In the genomic region with DNA sequence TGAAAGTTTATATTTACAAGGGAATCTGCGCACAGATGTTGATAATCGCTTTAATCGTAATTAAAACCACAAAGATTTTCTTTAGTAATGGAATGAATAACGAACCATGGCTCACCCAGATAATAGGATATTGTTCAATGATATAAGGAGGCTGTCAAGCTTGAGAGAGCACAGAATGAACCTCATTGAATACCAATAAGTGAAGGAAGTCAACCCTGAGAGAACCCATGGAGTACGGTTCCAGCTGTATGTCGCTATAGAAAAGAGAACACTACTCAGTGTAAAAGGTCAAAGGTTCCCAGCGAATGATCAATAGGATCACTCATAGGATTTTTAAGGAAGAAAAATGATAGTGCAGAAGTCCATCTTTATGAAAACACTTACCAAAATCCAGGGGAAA, we compare ENCODE assay signal across 29 mouse cellular contexts. TPM values are rescaled to one million over a fixed set of nuclear protein-coding genes. Genes with fewer than 3 reads are reported as not detected.
DNase-seq lines count a peak whose midpoint lies in the region; ATAC-seq lines count a peak whose summit lies in the region.
"Had no signal": no experiment of that assay in that cellular context is flagged by ENCODE, and none has a peak within 500 bp of the region (broad histone marks: within the 10 kb centered on the region; RNA-seq: fewer than 3 reads in every experiment).

No protein-coding gene starts in this region.

- no peak for DNase-seq in forebrain, embryonic 11.5 days (ENCODE audit: low spot score)
- DNase-seq in midbrain, embryonic 11.5 days (ENCODE audit: low spot score, missing footprints) = peak; percentile 89
- DNase-seq in embryo, embryonic 9.5 days (ENCODE audit: extremely low spot score) = peak; percentile 20
- DNase-seq in retina, postnatal 1 day = peak; percentile 8
- no peak for DNase-seq in urinary bladder, adult 2 months (ENCODE audit: low spot score)
- DNase-seq: adrenal gland, postnatal 10 days; cerebellum, adult 18-20 months; cerebellum, postnatal 36 days; gastrocnemius, postnatal 14 days; heart, adult 18-20 months; heart, postnatal 10 days; kidney, postnatal 4 days; liver, postnatal 0 days; thymus, postnatal 14 days had no signal

- H3K36me3 ChIP-seq in forebrain, embryonic 11.5 days (ENCODE audit: control insufficient read depth, insufficient read depth, low read length) = no peaks in the 10 kb centered on the region
- no peaks in the 10 kb centered on the region for H3K36me3 ChIP-seq in forebrain, embryonic 16.5 days (ENCODE audit: control insufficient read depth, insufficient read depth)
- no peaks in the 10 kb centered on the region for H3K36me3 ChIP-seq in midbrain, embryonic 11.5 days (ENCODE audit: control insufficient read depth, insufficient read depth, low read length)
- H3K36me3 ChIP-seq in midbrain, embryonic 13.5 days = no peaks in the 10 kb centered on the region
- H3K36me3 ChIP-seq: forebrain, embryonic 15.5 days; heart, embryonic 12.5 days; hindbrain, embryonic 15.5 days; kidney, embryonic 15.5 days; limb, embryonic 12.5 days; midbrain, embryonic 10.5 days had no signal

- 7% methylated on average over 7 of the region's 7 CpGs for whole genome bisulfite sequencing in forebrain, embryonic 11.5 days
- 6% methylated on average over 7 of the region's 7 CpGs for WGBS in forebrain, embryonic 16.5 days
- 17% methylated on average over 7 of the region's 7 CpGs for WGBS in midbrain, embryonic 11.5 days
- 9% methylated on average over 7 of the region's 7 CpGs for WGBS in midbrain, embryonic 13.5 days

- H3K4me2 ChIP-seq in forebrain, embryonic 11.5 days (ENCODE audit: low read depth, low read length, severe bottlenecking) = no peak overlapping the region
- no peak overlapping the region for H3K4me2 ChIP-seq in forebrain, embryonic 16.5 days (ENCODE audit: low read length)
- H3K4me2 ChIP-seq in midbrain, embryonic 11.5 days = no peak overlapping the region
- no peak overlapping the region for H3K4me2 ChIP-seq in midbrain, embryonic 13.5 days (replicated peaks)
- H3K4me2 ChIP-seq: embryonic facial prominence, embryonic 13.5 days; forebrain, embryonic 15.5 days; heart, embryonic 12.5 days; hindbrain, embryonic 15.5 days; kidney, embryonic 15.5 days; limb, embryonic 12.5 days; liver, embryonic 11.5 days had no signal

- H3K27ac ChIP-seq in forebrain, embryonic 11.5 days (ENCODE audit: low read depth, low read length) = no peak overlapping the region
- H3K27ac ChIP-seq in forebrain, embryonic 16.5 days (ENCODE audit: low read length) = no peak overlapping the region
- H3K27ac ChIP-seq in midbrain, embryonic 11.5 days (ENCODE audit: low read depth, low read length) = no peak overlapping the region
- no peak overlapping the region for H3K27ac ChIP-seq in midbrain, embryonic 13.5 days
- H3K27ac ChIP-seq: embryonic facial prominence, embryonic 13.5 days; forebrain, embryonic 15.5 days; hindbrain, embryonic 15.5 days; kidney, embryonic 15.5 days; limb, embryonic 12.5 days; macrophage; midbrain, embryonic 10.5 days had no signal

- no peaks in the 10 kb centered on the region for H3K9me3 ChIP-seq in forebrain, embryonic 11.5 days (ENCODE audit: control insufficient read depth, low read length)
- H3K9me3 ChIP-seq in forebrain, embryonic 16.5 days (ENCODE audit: control insufficient read depth, low read length) = no peaks in the 10 kb centered on the region
- H3K9me3 ChIP-seq in midbrain, embryonic 11.5 days (ENCODE audit: control insufficient read depth, low read length) = no peaks in the 10 kb centered on the region
- no peaks in the 10 kb centered on the region for H3K9me3 ChIP-seq in midbrain, embryonic 13.5 days
- H3K9me3 ChIP-seq: embryonic facial prominence, embryonic 13.5 days; forebrain, embryonic 15.5 days; heart, embryonic 12.5 days; hindbrain, embryonic 15.5 days; kidney, embryonic 15.5 days; limb, embryonic 12.5 days; midbrain, embryonic 10.5 days had no signal

- H3K9ac ChIP-seq in forebrain, embryonic 11.5 days (ENCODE audit: low read length) = no peak overlapping the region
- no peak overlapping the region for H3K9ac ChIP-seq in forebrain, embryonic 16.5 days (replicated peaks; ENCODE audit: low read depth, low read length)
- H3K9ac ChIP-seq in midbrain, embryonic 11.5 days (ENCODE audit: low read length) = no peak overlapping the region
- H3K9ac ChIP-seq in midbrain, embryonic 13.5 days (replicated peaks) = no peak overlapping the region
- H3K9ac ChIP-seq: embryonic facial prominence, embryonic 13.5 days; forebrain, embryonic 15.5 days; heart, embryonic 12.5 days; hindbrain, embryonic 15.5 days; kidney, embryonic 15.5 days; limb, embryonic 12.5 days; liver, postnatal 0 days had no signal

- H3K27me3 ChIP-seq in forebrain, embryonic 11.5 days (ENCODE audit: control insufficient read depth, insufficient read depth, low read length) = no peaks in the 10 kb centered on the region
- no peaks in the 10 kb centered on the region for H3K27me3 ChIP-seq in forebrain, embryonic 16.5 days (replicated peaks; ENCODE audit: control insufficient read depth, insufficient read depth, low read length)
- H3K27me3 ChIP-seq in midbrain, embryonic 11.5 days (ENCODE audit: control insufficient read depth, insufficient read depth, low read length) = no peaks in the 10 kb centered on the region
- H3K27me3 ChIP-seq in midbrain, embryonic 13.5 days = 0 out of 2 replicates have a peak, but pooled peaks cover 5% of the 10 kb centered on the region
- H3K27me3 ChIP-seq: embryonic facial prominence, embryonic 13.5 days; forebrain, embryonic 15.5 days; heart, embryonic 12.5 days; hindbrain, embryonic 15.5 days; kidney, embryonic 15.5 days; limb, embryonic 12.5 days had no signal

- no peak overlapping the region for H3K4me3 ChIP-seq in forebrain, embryonic 11.5 days (ENCODE audit: low read depth, low read length)
- no peak overlapping the region for H3K4me3 ChIP-seq in forebrain, embryonic 16.5 days (replicated peaks; ENCODE audit: low read length)
- no peak overlapping the region for H3K4me3 ChIP-seq in midbrain, embryonic 11.5 days (ENCODE audit: low read depth, low read length)
- no peak overlapping the region for H3K4me3 ChIP-seq in midbrain, embryonic 13.5 days (replicated peaks)
- H3K4me3 ChIP-seq: embryonic facial prominence, embryonic 13.5 days; erythroblast, embryonic 14.5 days; forebrain, embryonic 15.5 days; heart, embryonic 12.5 days; hindbrain, embryonic 15.5 days; kidney, embryonic 15.5 days; limb, embryonic 12.5 days; midbrain, embryonic 10.5 days had no signal

- peak; percentile 82 for ATAC-seq in forebrain, embryonic 11.5 days (replicated peaks; ENCODE audit: low FRiP score)
- ATAC-seq in forebrain, embryonic 16.5 days = no peak
- peak; percentile 91 for ATAC-seq in midbrain, embryonic 11.5 days (ENCODE audit: low FRiP score)
- ATAC-seq in midbrain, embryonic 13.5 days = no peak
- ATAC-seq: forebrain, embryonic 15.5 days; intestine, postnatal 0 days; liver, postnatal 0 days; lung, postnatal 0 days had no signal

- no peaks in the 10 kb centered on the region for H3K4me1 ChIP-seq in forebrain, embryonic 11.5 days (replicated peaks; ENCODE audit: control insufficient read depth, insufficient read depth, low read length)
- no peaks in the 10 kb centered on the region for H3K4me1 ChIP-seq in forebrain, embryonic 16.5 days (replicated peaks; ENCODE audit: control insufficient read depth, insufficient read depth, low read length)
- H3K4me1 ChIP-seq in midbrain, embryonic 11.5 days (ENCODE audit: control insufficient read depth, insufficient read depth, low read length) = peaks cover 4% of the 10 kb centered on the region; the same call in 1 of the 2 replicates
- no peaks in the 10 kb centered on the region for H3K4me1 ChIP-seq in midbrain, embryonic 13.5 days (replicated peaks)
- H3K4me1 ChIP-seq: embryonic facial prominence, embryonic 13.5 days; forebrain, embryonic 15.5 days; heart, embryonic 12.5 days; hindbrain, embryonic 15.5 days; kidney, embryonic 15.5 days; limb, embryonic 12.5 days had no signal

RNA-seq across cellular contexts. Expression of gene Slitrk6, which starts 15.1 kb away (rescaled TPM):
- polyA plus RNA-seq in forebrain, embryonic 11.5 days (2014; fragmentation: Nextera tagmentation; extraction: Ambion mirVana) = 1.4 and 1.5 TPM in 2 replicates
- 1.0 and 2.1 TPM in 2 replicates for polyA plus RNA-seq in forebrain, embryonic 16.5 days (2015; fragmentation: Nextera tagmentation; extraction: Ambion mirVana)
- 2.1 and 2.6 TPM in 2 replicates for polyA plus RNA-seq in midbrain, embryonic 11.5 days (2014; fragmentation: Nextera tagmentation; extraction: Ambion mirVana)
- polyA plus RNA-seq in midbrain, embryonic 13.5 days (2015; fragmentation: Nextera tagmentation; extraction: Ambion mirVana) = 3.1 and 3.4 TPM in 2 replicates
- 9.6 and 11.4 TPM in 2 replicates for polyA plus RNA-seq in urinary bladder, adult 2 months (2012; rRNA removed)
- polyA plus RNA-seq: erythroblast, embryonic 14.5 days; macrophage; testis, adult 2 months had no signal

Comparison
In these comparisons a context has a peak if more than half of its experiments do, and no peak if none do; other contexts are left out.
1. ATAC-seq: peak in forebrain, embryonic 11.5 days (single experiment) and midbrain, embryonic 11.5 days (single experiment); none in forebrain, embryonic 16.5 days (single experiment) and midbrain, embryonic 13.5 days (single experiment).
2. DNase-seq: peak in midbrain, embryonic 11.5 days (single experiment), embryo, embryonic 9.5 days (single experiment) and retina, postnatal 1 day (single experiment); none in forebrain, embryonic 11.5 days (single experiment) and urinary bladder, adult 2 months (single experiment).